Mouse (Mus musculus) urinary bladder, adult 2 months (tissue): Measurements from ENCODE around the gene Unc13c. TPM values are rescaled to one million over a fixed set of nuclear protein-coding genes. Genes with fewer than 3 reads are reported as not detected.

Source experiments
- DNase-seq: peaks from one replicate; pipeline ENCODE4 v3.0.0; 2022; ENCODE audit warnings: low spot score
- polyA plus RNA-seq: library from polyadenylated mRNA; depleted of rRNA; stranded (reverse); fragments of >200 nt; gene quantifications from 2 replicates; pipeline ENCODE4 v1.2.3, GENCODE M21; 2012

Gene Unc13c
- polyA plus RNA-seq, 1 experiment = 1.2 TPM

DNA sequence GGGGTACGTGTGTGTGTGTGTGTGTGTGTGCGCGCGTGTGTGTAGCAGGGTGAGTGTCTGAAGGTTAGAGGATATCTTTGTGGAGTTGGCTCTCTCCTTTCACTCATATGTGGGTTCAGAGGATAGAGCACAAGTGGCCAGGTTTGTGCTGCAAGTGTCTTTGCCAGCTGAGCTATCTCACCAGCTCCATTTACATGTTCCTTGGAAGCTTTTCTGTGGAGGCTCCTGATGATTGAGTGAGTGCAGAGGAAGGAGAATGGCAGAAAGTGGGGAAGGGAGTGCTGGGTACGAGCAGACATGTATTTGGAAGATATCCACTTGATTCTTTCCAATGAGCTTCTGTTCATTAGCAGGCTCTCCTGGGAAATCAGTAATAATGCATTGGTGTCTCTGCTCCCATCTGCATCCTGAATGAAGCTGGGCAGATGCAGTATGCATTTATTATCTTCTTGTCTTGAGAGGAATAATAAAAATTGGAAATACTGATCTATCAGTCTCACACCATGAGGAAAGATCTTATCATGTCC lies 86.3 kb downstream of the Unc13c start:
- no peak for DNase-seq

DNA sequence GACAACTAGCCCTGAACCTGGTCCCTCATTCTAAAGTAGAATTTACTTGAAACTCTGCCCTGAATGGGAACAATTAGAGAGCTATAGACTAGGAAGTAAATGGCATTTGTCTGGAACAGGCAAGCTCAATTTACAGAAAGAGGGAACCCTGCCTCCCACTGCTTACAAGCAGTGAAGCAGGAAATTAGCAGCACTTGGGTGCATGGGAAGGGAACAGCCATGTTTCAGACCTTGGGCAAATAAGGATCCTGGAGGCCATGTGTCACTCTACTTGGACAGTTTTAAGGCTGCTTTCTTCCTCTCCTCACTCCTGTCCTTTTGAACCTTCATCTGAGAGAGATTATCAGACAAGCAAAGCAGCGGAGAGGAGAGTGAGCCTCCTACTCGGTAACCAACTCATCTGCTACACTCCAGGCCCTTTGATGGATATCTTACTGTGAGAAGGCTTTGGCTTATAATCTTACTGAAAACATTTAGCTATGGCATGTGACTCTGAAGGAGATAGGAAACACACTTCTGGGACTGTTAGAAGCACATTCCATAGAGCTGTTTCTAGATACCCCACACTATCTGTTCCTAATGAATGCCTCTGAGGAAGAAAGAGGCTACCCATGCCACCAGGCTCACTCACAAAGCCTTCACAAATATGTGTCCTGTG lies 101.2 kb downstream of the Unc13c start:
- no peak for DNase-seq

DNA sequence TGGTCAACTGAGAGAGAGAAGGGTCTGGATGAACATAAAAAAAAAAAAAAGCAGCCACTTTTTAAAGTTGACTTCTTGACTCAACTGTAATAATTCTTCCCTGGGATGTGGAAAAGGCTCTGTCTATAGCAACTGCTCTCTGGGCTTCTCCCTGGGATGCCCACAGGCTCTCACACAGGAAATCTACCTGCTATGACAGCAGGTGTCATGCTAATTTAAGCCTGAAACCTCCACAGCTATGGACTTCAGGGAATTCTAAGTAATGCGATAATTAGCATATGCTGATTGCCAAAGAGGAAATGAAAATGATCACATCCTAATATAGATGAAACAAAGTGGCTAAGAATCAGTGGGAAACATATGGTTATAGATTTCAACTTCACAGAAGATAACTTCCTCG lies 102.1 kb downstream of the Unc13c start:
- no peak for DNase-seq

DNA sequence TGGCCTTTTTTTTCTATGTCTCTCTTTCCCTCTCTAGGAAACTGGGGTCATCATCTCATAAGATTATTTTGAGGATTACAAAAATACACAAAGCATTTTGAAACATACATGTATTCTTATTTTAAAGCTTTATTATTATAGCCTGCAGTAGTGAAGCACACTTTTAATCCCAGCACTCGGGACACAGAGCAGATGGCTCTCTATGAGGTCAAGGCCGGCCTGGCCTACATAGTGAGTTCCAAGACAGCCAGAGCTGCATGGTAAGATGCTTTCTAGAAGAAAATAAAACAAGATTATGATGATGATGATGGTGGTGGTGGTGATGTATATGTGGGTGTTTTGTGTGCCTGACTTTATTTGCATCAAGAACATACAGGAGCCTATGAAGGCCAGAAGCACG lies 109.3 kb downstream of the Unc13c start:
- no peak for DNase-seq

DNA sequence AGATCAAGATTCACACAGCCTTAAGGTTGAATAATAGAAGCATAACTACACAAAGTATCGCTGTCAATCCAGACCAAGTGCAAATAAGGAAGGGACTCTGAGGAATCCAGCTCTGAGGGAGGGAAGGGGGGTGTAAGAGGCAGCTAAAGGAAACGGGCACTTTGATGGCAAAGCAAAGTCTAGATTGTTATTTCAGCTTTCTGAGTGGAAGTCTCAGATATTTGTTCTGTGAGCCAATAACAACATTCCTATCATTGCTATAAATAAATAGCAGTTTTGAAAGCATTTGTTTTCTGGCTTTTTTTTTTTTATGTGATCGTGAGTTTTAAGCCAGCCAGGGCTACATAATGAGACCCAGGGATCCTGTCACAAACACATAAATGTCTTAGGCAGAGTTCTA lies 114.5 kb downstream of the Unc13c start:
- DNase-seq = no peak

DNA sequence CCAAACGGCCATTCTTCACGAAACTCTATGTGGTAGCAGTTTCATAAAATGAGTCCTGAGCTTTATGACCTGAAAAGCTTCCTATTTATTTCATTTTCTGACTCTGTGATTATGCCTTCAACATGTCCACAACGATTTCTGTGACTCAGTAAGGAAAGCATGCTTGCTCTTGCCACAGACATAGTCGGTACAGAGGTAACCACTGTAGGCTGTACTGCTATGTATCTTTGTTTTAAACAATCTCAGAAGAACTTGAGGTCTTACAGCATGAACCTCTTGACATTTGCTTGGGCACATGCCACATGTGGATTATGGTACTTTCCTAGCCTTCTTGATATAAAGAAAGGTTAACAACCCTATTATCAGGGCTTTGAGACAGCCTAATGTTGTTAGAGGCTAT lies 162.1 kb downstream of the Unc13c start:
- no peak for DNase-seq

DNA sequence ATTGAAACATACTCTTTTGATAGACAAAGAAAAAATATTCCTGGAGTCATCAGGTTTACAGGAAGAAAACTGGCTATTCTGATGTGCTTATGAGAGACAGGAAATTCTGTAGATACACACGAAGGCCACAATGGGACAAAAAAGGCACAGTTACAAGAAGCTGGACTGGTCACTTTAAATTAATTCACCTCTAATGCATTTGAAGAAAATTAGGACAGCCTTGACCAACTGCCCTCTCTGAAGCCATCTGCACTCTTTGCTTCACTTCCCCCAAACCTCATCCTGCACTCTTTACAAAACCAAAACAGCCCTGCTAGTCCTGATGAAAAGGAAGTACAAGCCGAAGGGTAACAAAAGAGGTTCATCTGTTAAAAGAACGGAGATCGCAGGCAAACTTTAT lies 194.2 kb downstream of the Unc13c start:
- no peak for DNase-seq

DNA sequence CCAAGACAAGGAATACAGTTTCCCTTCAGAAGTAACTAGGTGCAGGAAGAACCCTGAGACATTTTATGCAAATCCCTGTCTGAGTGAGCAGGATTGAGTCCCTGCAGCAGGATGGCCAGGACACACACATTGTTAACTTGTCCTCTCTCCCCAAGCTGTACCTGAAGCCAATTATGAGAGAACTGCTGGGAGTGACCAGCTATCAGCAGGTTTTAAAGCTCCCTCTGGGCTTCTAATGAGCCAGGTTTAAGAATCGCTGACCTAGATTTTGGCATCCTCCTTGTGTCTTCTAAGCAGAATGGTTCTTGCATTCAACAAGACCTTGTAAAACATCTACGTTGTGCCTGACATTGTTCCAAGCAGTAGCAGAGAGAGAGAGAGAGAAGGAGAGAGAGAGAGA lies 213.6 kb downstream of the Unc13c start:
- DNase-seq = no peak

DNA sequence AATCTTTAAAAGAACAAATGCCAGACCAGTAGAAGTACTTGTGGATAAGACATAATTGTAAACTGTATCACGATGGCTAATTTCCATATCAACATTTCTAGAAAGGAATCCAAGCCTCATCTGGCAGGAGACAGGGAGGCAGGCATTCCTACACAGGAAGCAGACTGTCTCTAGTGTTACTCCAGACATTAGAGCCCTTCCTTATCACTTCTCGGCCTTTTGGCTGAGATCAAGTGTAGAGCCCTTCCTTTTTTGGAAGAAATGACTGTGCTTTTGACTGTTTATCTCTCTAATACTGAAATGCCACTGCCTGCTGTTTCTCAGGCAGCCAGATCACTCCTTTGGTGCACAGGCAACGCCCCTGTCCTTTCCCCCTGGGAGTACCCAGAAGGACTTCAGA lies 215.3 kb downstream of the Unc13c start:
- DNase-seq = no peak

DNA sequence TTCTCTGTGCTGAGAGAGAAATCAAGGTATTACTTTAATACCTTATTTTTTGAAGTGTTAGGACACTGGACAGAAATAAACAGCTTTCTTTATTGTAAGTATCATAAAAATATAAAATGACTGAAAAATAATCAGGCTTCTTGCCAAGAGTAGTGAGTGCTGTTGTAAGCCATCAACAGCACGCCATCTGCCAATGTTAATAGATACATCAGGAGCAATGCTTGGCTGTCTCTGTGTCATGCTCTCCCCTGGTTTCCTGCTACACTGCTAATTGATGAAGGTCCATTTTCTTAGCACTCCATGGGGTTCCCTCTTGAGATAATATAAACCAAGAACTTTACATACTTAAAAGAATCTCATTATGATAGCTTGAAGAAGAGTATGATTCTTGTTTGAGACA lies 217.4 kb downstream of the Unc13c start:
- DNase-seq = no peak

DNA sequence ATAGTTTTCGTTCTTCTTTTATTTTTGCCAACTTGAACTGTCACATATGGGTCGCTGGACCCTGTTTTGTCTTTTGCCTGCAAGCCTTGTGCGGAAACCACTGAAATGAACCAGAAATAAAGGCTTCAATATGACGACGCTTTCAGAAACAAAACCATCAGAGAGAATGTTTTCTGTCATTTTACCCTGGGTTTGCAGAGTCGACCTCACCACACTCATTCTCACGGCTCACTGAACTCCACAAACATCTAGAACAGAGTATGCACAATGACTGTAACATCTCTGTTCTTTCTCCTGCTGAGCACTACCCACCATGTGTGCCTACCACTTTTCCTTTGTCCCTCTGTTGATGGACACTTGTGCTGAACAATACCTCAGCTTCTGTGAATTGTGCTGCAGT lies 234.3 kb downstream of the Unc13c start:
- DNase-seq = no peak

DNA sequence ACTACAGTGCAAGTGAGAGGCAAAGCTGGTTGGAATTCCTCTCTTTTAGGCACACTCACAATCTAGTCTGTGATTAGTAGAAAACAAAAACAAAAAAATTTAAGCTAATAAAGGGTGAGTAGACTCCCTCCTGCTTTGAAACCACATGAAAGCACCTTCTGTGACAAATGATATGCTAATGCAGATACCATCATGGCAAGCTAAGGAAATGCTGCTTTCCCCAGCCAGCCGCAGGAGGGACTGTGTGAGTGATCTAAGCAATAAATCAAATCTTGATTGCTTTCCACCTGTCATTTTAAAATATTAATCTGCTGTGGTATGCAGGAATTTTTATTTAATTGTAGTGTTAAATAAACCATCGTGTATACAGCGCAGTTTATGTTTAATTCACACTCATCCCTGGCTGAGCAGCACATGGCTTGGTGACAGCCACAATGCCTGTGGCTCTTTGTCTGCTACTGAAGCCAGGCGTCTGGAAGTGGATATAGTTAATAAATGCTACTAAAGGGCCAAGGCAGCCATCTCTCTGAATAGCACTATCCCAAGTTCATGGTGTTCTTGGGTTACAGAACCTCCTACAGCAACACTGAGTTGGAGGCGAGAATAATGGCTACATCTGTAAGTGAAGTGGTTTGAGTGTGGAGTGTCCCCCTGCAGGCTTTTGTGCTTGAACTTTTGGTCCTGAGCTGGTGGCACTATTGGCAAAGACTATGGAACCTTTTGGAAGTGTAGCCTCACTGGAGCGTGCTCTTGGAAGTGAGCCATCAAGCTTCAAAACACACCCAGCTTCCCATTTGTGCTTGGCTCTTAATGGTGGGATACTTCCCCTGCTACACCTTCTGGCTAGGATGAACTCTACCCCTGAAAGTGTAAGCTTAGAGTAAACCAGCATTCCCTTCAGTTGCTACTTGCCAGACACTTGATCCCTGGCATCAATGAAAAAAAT lies 242.8 kb downstream of the Unc13c start:
- DNase-seq = no peak

DNA sequence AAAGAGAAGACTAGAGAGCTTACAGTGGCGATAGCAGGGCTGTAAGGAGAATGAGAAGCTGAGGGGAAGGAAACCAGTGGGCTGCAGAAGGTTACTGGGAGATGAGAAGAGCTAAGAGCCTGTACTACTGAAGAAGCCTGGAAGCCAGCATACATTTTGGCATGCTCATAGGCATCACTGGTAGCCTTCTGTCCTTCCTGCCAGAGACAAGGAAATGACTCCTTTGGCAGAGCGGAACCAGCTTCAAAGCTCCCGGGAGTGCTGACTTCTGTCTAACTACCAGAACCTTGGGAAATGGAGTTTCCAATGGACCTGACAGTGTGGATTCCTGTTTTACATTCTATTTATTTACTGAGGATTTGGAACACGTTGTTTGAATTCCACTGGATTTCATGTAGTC lies 244.0 kb downstream of the Unc13c start:
- DNase-seq = no peak

DNA sequence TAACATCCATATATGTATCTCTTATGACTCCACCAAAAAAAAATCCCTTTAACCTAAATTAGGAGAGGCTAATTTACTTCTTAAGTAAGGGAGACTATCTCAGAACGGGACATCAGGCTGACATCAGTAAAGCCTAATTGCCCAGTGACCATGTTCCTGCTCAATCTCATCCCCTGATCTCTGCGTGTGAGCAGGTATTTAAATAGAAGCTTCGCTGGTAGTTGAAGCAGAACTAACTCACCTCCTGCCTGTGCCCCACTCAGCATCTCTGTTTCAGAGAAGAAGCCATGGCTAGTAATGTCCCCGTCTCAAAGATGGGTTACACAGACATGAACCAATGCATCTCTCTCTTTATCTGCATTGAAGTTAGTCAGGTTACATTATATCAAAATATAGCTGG lies 255.3 kb downstream of the Unc13c start:
- no peak for DNase-seq

DNA sequence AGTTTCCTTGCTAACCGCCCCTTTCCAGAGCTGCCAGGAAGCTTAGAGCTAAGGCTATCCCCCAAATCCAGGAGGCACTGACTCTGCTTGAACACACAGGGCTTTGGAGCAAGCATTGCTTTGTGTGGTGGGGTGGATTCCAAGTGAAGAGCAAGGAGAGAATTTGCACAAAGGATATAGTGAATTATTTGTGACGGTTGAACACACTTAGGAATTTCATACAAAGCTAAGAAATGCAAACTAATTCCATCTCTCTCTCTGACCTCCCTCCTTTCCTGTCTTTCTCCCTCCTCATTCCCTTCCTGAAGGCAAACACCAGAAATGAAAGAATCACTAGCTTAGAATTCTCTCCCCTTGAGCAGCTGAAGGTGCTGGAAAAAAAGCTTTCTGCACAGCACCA lies 271.7 kb downstream of the Unc13c start:
- DNase-seq = no peak

DNA sequence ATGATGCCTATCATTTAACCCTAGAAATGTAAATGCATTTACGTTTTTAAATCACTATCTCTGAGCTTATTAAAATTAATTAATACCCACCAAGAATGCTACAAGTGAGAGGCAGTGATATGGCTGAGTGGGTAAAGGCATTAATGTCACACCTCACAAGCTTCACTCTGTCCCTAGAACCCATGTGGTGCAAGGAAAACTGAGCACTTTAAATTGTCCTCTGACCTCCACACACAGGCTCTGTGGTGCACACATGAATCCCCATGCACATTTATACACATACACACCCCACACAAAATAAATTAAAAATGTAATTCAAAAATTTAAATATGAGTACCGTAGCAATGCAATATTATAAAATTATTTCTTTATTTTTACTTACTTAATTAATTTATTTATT lies 287.2 kb downstream of the Unc13c start:
- DNase-seq = no peak

DNA sequence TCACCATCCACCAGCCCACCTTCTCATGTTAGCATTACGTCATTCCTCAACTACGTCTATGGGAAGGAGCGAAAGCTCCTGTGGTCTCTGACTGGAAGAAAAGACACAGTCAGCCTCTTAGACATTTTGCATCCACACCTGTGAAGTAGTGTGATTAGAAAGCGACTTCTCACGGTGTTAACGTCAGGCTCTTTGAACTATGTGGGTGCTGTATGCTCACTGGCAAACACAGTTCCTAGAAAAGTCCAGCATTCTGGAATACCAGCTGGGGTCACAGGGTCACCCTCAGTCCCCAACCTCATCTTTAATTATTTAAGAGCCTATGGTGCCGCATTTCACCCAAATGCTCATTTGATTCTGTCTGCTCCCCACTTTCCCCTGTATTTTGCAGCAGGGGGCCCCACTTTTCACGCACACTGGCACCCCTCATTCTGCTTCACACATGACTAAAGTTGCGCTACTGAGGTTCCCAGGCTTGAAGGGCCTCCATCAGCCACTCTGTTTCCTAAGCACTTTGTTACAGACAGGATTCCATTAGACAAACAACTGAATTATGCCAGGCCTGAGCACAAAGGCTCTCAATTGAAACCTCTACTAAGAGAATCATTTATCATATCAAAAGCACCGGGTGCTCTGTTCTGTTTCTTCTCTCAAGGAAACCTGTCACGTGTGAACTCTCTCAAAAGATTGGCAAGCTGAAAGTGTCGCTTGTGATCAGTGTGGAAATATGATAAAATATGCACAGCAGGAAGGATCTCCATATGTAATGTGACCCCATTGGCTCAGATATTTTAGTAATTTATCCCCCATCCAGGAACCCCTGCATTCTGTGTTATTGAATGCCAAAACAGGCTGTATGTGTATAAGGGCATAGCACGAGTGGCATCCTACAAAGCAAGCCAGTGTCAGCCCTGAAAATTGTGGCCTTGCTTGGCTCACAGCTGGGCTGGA lies 287.9 kb downstream of the Unc13c start:
- no peak for DNase-seq

DNA sequence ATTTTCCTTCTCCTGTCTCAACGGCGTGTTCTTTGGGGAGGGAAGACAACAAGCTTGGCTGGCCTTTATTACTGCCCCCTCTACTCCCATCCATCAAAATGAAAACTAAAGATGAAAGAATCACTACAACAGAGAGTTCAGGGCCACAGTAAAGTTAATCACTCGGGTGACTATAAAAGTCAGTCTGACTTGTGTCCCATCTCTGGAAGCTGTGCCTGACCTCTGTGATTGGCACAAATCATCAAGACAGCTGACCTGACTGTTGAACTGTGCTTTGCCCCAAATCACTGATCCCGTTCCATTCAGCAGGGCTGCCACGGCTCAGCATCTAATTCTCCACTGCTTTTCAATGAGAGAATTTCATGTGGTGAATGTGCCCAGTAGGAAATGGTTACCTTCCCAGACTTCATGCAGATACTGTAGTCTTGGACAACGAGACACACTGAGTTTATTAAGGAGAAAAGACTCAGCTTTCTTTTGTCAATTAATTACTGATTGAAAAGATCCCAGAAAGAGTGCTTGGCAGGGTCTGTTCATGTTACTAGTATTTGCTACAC lies 297.0 kb downstream of the Unc13c start:
- no peak for DNase-seq

DNA sequence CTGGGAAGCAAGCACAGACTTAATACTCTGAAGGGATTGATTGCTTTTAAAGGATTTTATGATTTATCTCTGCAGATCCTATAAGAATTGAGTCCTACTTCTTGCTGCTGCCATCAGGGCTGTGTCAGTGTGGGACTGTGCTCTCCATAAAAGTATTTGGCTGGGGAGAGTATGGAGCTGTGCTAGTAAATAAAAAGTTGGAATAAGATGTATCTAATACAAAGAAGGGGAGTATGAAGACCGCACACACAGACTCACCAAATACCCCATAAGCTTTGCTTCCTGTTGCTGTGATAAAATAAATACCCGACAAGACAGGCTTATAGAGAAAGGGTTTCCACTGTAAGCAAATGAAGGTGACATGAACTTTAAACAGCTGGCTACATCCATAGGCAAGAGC lies 298.7 kb downstream of the Unc13c start:
- no peak for DNase-seq

DNA sequence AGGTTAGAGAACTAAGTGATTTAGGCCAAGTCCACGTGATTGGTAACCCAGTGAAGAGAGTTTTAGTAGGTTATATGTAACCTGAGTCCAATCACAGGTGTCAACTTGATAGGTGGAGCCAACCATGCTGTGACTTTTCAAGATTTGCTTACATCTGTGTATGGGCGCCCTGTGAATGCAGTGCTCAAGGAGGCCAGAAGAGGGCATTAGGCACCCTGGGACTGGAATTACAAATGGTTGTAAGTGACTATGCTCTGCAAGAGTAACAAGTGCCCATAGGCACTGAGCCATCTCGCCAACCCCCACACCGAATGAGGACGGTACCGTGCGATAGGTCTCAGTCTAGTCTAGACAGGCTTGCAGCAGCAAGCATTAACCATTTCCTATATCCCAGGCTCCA lies 305.9 kb downstream of the Unc13c start:
- no peak for DNase-seq

DNA sequence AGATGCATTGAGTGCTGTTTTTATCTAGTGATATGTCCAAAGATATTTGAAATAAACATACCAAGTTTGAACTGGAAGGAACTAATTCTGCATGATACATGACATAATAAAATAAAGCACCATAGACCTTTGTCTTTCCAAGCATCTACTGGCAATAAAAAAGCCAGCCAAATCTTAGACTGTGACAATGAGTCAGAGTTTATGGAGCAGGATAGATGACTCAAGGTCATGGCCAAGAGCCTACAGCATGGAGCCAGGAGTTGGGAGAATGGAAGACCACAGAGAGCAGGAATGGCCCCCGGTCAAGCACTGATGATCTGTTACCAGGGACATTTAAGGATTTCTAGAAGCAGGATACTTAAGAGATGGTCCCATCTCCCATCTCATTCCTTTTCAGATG lies 319.7 kb downstream of the Unc13c start:
- no peak for DNase-seq

DNA sequence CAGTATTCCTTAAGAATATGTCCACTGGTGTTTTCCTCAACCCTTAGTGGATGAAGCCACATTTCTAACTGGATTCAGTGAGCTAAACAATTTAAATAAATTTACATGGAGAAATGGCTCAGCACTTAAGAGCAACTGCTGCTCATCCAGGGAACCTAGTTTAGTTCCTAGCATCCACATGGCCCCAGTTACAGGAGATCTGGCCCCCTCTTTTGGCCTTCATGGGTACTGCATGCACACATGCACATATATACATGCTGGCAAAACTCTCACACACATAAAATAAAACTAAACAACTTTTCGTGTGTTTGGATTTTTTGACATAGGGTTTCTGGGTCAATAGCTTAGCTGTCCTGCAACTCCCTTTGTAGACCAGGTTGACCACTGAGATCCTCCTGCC lies 330.6 kb downstream of the Unc13c start:
- DNase-seq = no peak
